Mouse (Mus musculus): ENCODE results near the gene Man2c1. TPM values are rescaled to one million over a fixed set of nuclear protein-coding genes. Genes with fewer than 3 reads are reported as not detected.

The Man2c1 gene
- polyA plus RNA-seq (2015; fragmentation: Nextera tagmentation; extraction: Ambion mirVana): 45.6 and 65.5 TPM in 2 replicates

DNA sequence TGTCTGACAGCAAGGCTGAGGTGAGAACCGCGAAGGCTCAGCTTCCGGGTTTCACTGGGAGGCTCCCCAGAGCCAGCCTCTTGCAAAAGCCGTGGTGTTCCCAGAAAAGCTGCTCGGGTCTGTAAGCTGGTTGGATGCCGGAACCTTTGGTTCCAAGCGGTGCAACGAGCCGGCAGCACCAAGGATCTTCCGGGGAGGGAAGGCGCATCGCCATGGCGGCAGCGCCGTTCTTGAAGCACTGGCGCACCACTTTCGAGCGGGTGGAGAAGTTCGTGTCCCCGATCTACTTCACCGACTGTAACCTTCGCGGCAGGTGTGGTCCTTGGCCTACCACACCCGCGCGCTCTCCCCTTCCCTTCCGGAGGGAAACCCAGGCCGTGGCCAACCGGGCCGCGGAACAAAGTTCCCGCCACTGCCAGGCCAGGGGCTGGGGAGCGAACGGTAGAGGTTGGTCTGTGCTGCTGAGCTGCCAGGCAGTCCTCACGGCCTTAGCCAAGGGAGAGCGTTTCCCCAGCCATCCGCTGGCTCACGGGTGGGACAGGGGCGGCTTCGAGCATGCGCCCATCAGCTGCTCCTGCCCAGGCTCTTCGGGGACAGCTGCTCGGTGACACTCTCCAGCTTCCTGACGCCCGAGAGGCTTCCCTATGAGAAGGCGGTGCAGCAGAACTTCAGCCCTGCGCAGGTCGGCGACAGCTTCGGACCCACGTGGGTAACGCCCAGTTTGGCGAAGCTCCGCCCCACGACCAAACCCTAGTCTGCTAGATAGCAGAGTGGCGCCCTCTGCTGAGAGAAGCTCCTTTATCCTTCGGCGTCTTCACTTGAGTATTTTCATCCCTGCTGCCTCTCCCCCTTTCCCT lies at the start of gene Man2c1:
Man2c1 (plus strand) TSS at position 114 of the 857 bp plus-strand sequence.
- Histone ChIP-seq H3K9ac (peak within 1 kb of the TSS; percentile 79), H3K9me3 (replicated peaks) (no peaks in the 10 kb centered on the region), H3K4me2 (peak within 1 kb of the TSS; percentile 85), H3K4me1 (replicated peaks) (peaks cover 16% of the 10 kb centered on the region), H3K27me3 (no peaks in the 10 kb centered on the region), H3K36me3 (peaks cover 31% of the 10 kb centered on the region), H3K4me3 (peak within 1 kb of the TSS; percentile 74), H3K27ac (peak within 1 kb of the TSS; percentile 98)
- WGBS: under 1% methylated on average over 58 of the region's 58 CpGs
- peak; percentile 92 for ATAC-seq (replicated peaks; ENCODE audit: insufficient number of reproducible peaks, insufficient read depth, low FRiP score, low read depth)

DNA sequence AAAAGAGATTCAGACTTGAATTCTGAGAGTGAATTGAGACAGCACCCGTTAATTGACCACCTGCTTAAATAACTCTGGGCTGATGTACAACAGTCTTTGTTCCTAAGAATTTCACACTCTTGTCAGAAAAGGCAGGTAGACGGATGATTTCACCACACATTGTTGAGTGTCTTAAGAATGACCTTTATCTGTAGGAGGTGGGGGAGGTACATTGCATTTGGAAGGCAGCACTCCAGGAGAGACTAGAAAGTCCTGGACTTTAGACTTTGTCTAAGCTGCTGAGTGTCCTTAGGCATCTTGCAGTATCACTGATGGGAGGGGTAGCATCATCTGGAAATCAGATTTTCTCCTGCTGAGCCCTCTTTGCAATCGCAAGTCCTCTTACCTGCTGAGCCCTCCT lies 48.3 kb upstream of the Man2c1 start:
- Histone ChIP-seq H3K4me1 (replicated peaks) (peaks cover 11% of the 10 kb centered on the region), H3K4me3 (no peak overlapping the region), H3K27ac (no peak overlapping the region), H3K27me3 (no peaks in the 10 kb centered on the region), H3K4me2 (no peak overlapping the region), H3K9ac (no peak overlapping the region), H3K9me3 (replicated peaks) (no peaks in the 10 kb centered on the region), H3K36me3 (peaks cover 9% of the 10 kb centered on the region; the same call in 1 of the 2 replicates)
- WGBS: 83% methylated on average over 3 of the region's 3 CpGs
- ATAC-seq (replicated peaks; ENCODE audit: insufficient number of reproducible peaks, insufficient read depth, low FRiP score, low read depth): no peak

DNA sequence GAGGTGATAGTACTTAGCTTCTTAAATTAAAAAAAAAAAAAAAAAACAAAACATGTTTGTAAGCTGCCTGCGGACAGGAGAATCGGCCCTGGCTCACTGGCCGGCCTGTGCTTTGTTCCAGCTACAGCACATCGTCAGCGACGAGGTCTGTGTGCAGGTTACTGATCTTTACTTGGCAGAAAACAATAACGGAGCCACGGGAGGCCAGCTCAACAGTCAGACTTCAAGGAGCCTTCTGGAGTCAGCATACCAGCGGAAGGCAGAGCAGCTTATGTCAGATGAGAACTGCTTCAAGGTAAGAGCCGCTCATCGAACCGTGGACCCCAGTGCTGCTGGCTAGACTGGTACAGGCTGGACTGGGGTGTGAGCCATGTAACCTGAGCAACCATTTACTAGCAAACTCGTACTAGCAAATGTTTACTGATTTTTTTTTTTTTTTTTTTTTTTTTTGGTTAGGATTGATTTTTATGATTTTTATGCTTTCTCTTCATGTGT lies 13.2 kb upstream of the Man2c1 start:
- Histone ChIP-seq H3K4me1 (replicated peaks) (no peaks in the 10 kb centered on the region), H3K9ac (no peak overlapping the region), H3K4me2 (no peak overlapping the region), H3K27ac (no peak overlapping the region), H3K27me3 (no peaks in the 10 kb centered on the region), H3K36me3 (peaks cover 84% of the 10 kb centered on the region), H3K4me3 (no peak overlapping the region), H3K9me3 (replicated peaks) (no peaks in the 10 kb centered on the region)
- 91% methylated on average over 13 of the region's 13 CpGs for WGBS
- no peak for ATAC-seq (replicated peaks; ENCODE audit: insufficient number of reproducible peaks, insufficient read depth, low FRiP score, low read depth)

DNA sequence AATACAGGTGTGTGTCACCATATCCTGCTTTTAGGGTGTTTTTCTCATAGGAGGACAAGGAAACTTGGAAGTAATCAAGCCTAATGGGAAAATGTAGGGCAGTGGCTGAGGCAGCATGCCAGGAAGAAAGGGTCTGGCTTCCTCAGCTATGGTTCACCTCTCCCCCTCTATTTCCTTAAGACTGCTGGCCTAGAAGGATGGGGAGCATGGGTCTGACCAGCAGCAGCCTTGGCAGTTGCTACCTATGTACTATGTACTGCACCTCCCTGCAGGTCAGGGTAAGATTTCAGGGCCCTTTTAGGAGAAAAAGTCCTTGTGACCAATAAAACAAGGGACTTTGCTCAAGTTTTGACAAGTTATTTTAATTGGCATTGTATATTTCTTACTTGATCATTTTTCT lies 849 bp upstream of the Man2c1 start:
- peak overlapping the region; percentile 79; the same call in 1 of the 2 replicates for H3K9ac ChIP-seq
- H3K4me3 ChIP-seq: peak overlapping the region; percentile 74
- H3K4me1 ChIP-seq (replicated peaks): peaks cover 16% of the 10 kb centered on the region
- H3K9me3 ChIP-seq (replicated peaks): no peaks in the 10 kb centered on the region
- H3K4me2 ChIP-seq: peak overlapping the region; percentile 85
- H3K36me3 ChIP-seq: peaks cover 37% of the 10 kb centered on the region
- ATAC-seq (replicated peaks; ENCODE audit: insufficient number of reproducible peaks, insufficient read depth, low FRiP score, low read depth): no peak
- no peak overlapping the region for H3K27ac ChIP-seq
- H3K27me3 ChIP-seq: no peaks in the 10 kb centered on the region

DNA sequence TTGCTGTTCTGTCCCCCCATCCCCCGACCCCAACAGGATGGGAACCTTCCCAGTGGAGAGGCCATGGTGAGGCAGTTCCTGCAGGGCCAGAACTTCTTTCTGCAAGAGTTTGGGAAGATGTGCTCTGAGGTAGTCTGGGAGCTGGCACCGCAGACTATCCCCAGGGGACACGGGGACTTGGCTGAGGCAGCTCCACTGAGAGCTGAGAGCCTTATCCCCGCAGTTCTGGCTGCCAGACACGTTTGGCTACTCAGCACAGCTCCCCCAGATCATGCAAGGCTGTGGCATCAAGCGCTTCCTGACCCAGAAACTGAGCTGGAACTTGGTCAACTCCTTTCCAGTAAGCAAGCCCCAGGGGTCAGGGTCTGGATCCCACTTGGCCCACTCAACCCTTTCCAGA lies 6.8 kb downstream of the Man2c1 start:
- H3K27ac ChIP-seq: no peak overlapping the region
- no peak overlapping the region for H3K9ac ChIP-seq
- no peak overlapping the region for H3K4me3 ChIP-seq
- H3K36me3 ChIP-seq: peaks cover 60% of the 10 kb centered on the region
- no peaks in the 10 kb centered on the region for H3K27me3 ChIP-seq
- 84% methylated on average over 6 of the region's 6 CpGs for WGBS
- no peak for ATAC-seq (replicated peaks; ENCODE audit: insufficient number of reproducible peaks, insufficient read depth, low FRiP score, low read depth)
- H3K4me1 ChIP-seq (replicated peaks): peaks cover 2% of the 10 kb centered on the region
- H3K4me2 ChIP-seq: no peak overlapping the region
- H3K9me3 ChIP-seq (replicated peaks): no peaks in the 10 kb centered on the region

DNA sequence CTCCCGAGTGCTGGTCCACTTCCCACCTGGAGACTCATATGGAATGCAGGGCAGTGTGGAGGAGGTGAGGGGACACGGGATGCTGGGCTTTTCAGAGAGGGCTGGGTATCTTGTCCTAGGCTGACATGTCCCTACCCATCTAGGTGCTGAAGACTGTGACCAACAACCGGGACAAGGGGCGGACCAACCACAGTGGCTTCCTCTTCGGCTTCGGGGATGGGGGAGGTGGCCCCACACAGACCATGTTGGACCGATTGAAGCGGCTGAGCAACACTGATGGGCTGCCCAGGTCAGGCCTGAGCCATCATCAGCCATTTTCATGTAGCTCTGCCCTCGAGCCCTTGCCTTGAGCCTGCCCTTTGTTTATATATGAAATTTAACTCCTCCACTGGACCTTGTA lies 7.3 kb downstream of the Man2c1 start:
- H3K4me1 ChIP-seq (replicated peaks): peaks cover 5% of the 10 kb centered on the region
- H3K27ac ChIP-seq: no peak overlapping the region
- H3K9me3 ChIP-seq (replicated peaks): no peaks in the 10 kb centered on the region
- 88% methylated on average over 9 of the region's 9 CpGs for WGBS
- H3K36me3 ChIP-seq: peaks cover 60% of the 10 kb centered on the region
- no peaks in the 10 kb centered on the region for H3K27me3 ChIP-seq
- H3K9ac ChIP-seq: no peak overlapping the region
- H3K4me2 ChIP-seq: no peak overlapping the region
- no peak overlapping the region for H3K4me3 ChIP-seq
- ATAC-seq (replicated peaks; ENCODE audit: insufficient number of reproducible peaks, insufficient read depth, low FRiP score, low read depth): no peak

DNA sequence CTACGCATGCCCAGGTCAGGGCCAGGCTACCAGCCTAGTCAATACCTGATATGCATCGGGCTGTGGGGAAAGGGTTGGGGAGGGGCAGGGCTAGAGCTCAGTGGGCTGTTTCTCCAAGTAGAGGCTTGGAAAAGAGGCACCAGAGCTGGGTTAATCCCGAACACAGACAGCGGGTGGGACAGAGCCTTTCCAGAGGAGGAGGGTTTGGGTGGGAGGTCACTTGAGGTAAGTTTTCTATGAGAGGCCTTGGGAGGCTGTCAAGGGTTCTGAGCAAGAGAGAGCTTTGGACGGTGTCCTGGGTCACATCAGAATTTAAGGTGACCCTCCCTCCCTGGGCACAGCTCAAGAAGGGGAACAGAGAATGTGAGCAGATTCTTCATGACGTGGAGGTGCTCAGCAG lies 8.0 kb downstream of the Man2c1 start:
- Histone ChIP-seq H3K36me3 (peaks cover 60% of the 10 kb centered on the region), H3K9me3 (replicated peaks) (no peaks in the 10 kb centered on the region), H3K4me2 (no peak overlapping the region), H3K27ac (no peak overlapping the region), H3K9ac (no peak overlapping the region), H3K4me1 (replicated peaks) (peaks cover 5% of the 10 kb centered on the region), H3K4me3 (no peak overlapping the region), H3K27me3 (no peaks in the 10 kb centered on the region)
- WGBS: 90% methylated on average over 6 of the region's 6 CpGs
- ATAC-seq (replicated peaks; ENCODE audit: insufficient number of reproducible peaks, insufficient read depth, low FRiP score, low read depth): no peak

DNA sequence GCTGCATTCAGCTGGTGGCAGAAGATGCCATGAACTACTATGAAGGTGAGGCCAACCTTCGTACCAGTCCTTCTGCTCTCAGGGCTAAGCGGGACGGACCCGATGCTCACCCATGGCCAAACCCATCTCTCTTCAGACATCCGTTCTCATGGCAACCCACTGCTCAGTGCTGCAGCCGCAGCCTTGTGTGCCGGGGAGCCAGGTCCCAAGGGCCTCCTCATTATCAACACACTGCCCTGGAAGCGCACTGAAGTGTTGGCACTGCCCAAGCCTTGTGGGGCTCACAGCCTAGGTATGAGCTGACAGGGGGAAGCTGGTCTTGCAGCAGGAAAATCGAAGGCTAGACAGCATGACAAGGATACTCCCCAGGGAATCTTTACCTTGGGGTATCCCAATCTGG lies 8.6 kb downstream of the Man2c1 start:
- Histone ChIP-seq H3K9me3 (replicated peaks) (no peaks in the 10 kb centered on the region), H3K27me3 (no peaks in the 10 kb centered on the region), H3K4me1 (replicated peaks) (peaks cover 5% of the 10 kb centered on the region), H3K4me2 (no peak overlapping the region), H3K9ac (no peak overlapping the region), H3K4me3 (no peak overlapping the region), H3K36me3 (peaks cover 60% of the 10 kb centered on the region), H3K27ac (no peak overlapping the region)
- 88% methylated on average over 9 of the region's 9 CpGs for WGBS
- no peak for ATAC-seq (replicated peaks; ENCODE audit: insufficient number of reproducible peaks, insufficient read depth, low FRiP score, low read depth)

DNA sequence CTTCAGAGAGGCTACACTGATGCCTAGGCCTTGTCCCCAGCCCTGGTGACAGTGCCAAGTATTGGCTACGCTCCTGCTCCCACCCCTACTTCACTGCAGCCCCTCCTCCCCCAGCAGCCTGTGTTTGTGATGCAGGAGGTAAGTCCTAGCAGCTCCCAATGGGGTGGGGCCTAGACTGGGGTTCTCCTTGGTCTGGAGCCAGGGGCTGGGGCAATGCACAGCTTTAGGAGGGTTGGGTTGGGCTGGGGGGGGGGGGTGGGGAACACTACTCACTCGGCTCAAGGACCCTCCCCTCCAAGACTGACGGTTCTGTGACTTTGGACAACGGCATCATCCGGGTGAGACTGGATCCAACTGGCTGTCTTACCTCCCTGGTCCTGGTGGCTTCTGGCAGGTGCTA lies 9.1 kb downstream of the Man2c1 start:
- Histone ChIP-seq H3K27ac (no peak overlapping the region), H3K36me3 (peaks cover 60% of the 10 kb centered on the region), H3K9me3 (replicated peaks) (no peaks in the 10 kb centered on the region)

DNA sequence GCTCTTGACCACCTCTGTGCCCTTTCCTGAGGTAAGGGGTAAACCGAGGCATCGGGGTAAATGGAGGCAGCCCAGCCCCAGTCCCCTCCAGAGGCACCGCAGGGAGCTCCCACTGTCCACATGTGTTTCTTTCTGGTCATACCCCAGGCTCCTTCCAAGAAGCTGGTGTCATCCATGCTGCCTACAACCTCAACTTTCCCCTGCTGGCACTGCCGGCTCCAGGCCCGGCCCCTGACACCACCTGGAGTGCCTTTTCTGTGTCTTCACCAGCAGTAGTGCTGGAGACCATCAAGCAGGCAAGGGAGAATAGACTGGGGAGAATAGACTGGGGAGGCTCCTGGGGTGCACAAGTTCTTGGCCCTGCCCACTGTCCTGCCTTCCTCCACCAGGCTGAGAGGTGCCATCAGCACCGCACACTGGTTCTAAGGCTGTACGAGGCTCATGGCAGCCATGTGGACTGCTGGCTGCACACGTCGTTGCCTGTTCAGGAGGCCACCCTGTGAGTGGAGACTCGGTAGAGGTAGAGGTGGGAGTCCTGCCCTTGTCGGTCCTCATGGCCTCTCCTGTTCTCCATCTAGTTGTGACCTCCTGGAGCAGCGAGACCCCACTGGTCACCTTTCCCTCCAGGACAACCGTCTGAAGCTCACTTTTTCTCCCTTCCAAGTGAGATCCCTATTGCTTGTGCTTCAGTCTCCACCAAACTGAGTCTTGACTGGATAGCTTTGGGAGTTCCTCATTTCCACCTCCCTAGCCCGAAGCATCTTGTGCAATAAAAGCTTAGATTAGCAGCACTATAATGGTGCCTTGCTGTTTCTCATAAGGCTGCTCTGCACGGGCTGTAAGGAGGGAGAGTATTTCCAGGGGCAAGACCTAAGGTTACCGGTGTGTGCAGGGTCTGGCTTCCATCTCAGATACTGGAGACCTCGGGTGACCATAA lies 11.2 kb downstream of the Man2c1 start:
- H3K9ac ChIP-seq: no peak overlapping the region

More for the DNA sequence above, 9.1 kb downstream of the Man2c1 start:
- Histone ChIP-seq H3K4me2 (no peak overlapping the region), H3K27me3 (no peaks in the 10 kb centered on the region), H3K4me1 (replicated peaks) (peaks cover 5% of the 10 kb centered on the region), H3K9ac (no peak overlapping the region), H3K4me3 (no peak overlapping the region)
- 85% methylated on average over 5 of the region's 5 CpGs for WGBS
- ATAC-seq (replicated peaks; ENCODE audit: insufficient number of reproducible peaks, insufficient read depth, low FRiP score, low read depth): no peak

DNA sequence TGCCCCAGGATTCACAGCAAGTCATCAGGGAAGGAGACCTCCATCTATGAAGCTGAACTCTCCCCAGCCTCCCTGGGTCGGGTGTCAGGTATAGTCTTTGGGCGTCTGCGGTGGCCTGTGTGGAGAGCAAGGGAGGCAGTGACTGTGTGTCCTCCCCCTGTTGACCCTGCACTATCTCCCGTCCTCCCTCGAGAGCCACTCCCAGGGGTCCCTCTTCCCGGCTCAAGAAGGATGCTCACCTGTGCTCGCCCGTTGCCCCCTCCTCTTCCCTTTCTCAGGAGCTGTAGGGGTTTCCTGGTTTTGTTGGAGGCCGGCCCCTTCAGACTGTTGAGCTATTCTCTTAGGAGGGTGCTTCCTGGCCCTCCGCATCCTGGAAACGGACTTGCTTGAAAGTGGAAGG lies 12.7 kb downstream of the Man2c1 start:
- H3K4me2 ChIP-seq: no peak overlapping the region
- no peak overlapping the region for H3K9ac ChIP-seq
- H3K9me3 ChIP-seq (replicated peaks): no peaks in the 10 kb centered on the region
- no peak for ATAC-seq (replicated peaks; ENCODE audit: insufficient number of reproducible peaks, insufficient read depth, low FRiP score, low read depth)
- H3K4me3 ChIP-seq: no peak overlapping the region
- peaks cover 13% of the 10 kb centered on the region for H3K4me1 ChIP-seq (replicated peaks)
- no peaks in the 10 kb centered on the region for H3K27me3 ChIP-seq
- no peak overlapping the region for H3K27ac ChIP-seq
- WGBS: 78% methylated on average over 11 of the region's 11 CpGs
- peaks cover 38% of the 10 kb centered on the region for H3K36me3 ChIP-seq

More for the DNA sequence above, 11.2 kb downstream of the Man2c1 start:
- H3K36me3 ChIP-seq: peaks cover 53% of the 10 kb centered on the region
- no peak overlapping the region for H3K4me3 ChIP-seq
- WGBS: 80% methylated on average over 17 of the region's 17 CpGs
- no peak for ATAC-seq (replicated peaks; ENCODE audit: insufficient number of reproducible peaks, insufficient read depth, low FRiP score, low read depth)
- H3K4me2 ChIP-seq: no peak overlapping the region
- H3K9me3 ChIP-seq (replicated peaks): no peaks in the 10 kb centered on the region
- H3K27ac ChIP-seq: peak overlapping the region; percentile 45; the same call in 1 of the 2 replicates
- peaks cover 5% of the 10 kb centered on the region for H3K4me1 ChIP-seq (replicated peaks)
- no peaks in the 10 kb centered on the region for H3K27me3 ChIP-seq
